Mouse (Mus musculus): ENCODE measurements around the gene Ugt2a2. TPM values are rescaled to one million over a fixed set of nuclear protein-coding genes. Genes with fewer than 3 reads are reported as not detected.

The Ugt2a2 gene
- 0.01 TPM in 1 of 2 replicates, not detected in the other for polyA plus RNA-seq (2012; rRNA removed)

GRCm38 (mm10) chr5:87482160-87482559 is at the start of gene Ugt2a2:
Gene Ugt2a2, minus strand, starts transcription at chr5:87482260.

GRCm38 (mm10) chr5:87490771-87491170 is 8.7 kb upstream of the Ugt2a2 start, which contains the start of gene Ugt2a1:
Gene Ugt2a1, minus strand, starts transcription at chr5:87490871.

GRCm38 (mm10) chr5:87486706-87487105 is 4.6 kb upstream of the Ugt2a2 start, which contains the start of gene Gm43638:
Gene Gm43638, minus strand, starts transcription at chr5:87486806.

GRCm38 (mm10) chr5:87424041-87424440 is 58.0 kb downstream of the Ugt2a2 start, which contains the start of gene Ugt2b38:
Gene Ugt2b38, minus strand, starts transcription at chr5:87424203.

Other genes with a start within 250 kb of the Ugt2a2 start
- gene Ugt2b37, start 227.5 kb downstream of the Ugt2a2 start, polyA plus RNA-seq (2012; rRNA removed) = not detected in 2 replicates
- gene Ugt2a3, start 145.1 kb downstream of the Ugt2a2 start, polyA plus RNA-seq (2012; rRNA removed) = not detected in 2 replicates
- not detected in 2 replicates for gene Ugt2b38, start 58.1 kb downstream of the Ugt2a2 start, polyA plus RNA-seq (2012; rRNA removed)
- gene Gm43638, start 4.5 kb upstream of the Ugt2a2 start, polyA plus RNA-seq (2012; rRNA removed) = not detected in 2 replicates
- gene Ugt2a1, start 8.6 kb upstream of the Ugt2a2 start, polyA plus RNA-seq (2012; rRNA removed) = 0.06 TPM in 1 of 2 replicates, not detected in the other
- 0.02 TPM in 1 of 2 replicates, not detected in the other for gene Sult1b1, start 55.9 kb upstream of the Ugt2a2 start, polyA plus RNA-seq (2012; rRNA removed)
- gene Sult1d1, start 86.8 kb upstream of the Ugt2a2 start, polyA plus RNA-seq (2012; rRNA removed) = 0.02 and 0.06 TPM in 2 replicates
- 0.12 and 0.25 TPM in 2 replicates for gene Sult1e1, start 109.3 kb upstream of the Ugt2a2 start, polyA plus RNA-seq (2012; rRNA removed)
- gene Csn1s1, start 183.9 kb upstream of the Ugt2a2 start, polyA plus RNA-seq (2012; rRNA removed) = not detected in 2 replicates
- gene Csn2, start 217.4 kb upstream of the Ugt2a2 start, polyA plus RNA-seq (2012; rRNA removed) = not detected in 2 replicates

All from central nervous system, embryonic 11.5 days (tissue).